Mouse (Mus musculus) forebrain, embryonic 10.5 days (tissue): ENCODE measurements around the gene Mapkapk3. TPM values are rescaled to one million over a fixed set of nuclear protein-coding genes. Genes with fewer than 3 reads are reported as not detected.

Source experiments
- DNase-seq: peaks from one replicate; pipeline ENCODE4 v3.0.0-alpha.2; 2017; ENCODE audit warnings: low spot score; ENCODE audit errors: extremely low spot score
- H3K27ac ChIP-seq: fragments of 300-500 bp; sonication (generic); 2 replicates; pipeline ENCODE4 v1.5.1; 2016; ENCODE audit warnings: mild to moderate bottlenecking
- H3K27me3 ChIP-seq: fragments of 300-500 bp; sonication (generic); 2 replicates; pipeline ENCODE4 v1.6.1; 2016; ENCODE audit warnings: mild to moderate bottlenecking; ENCODE audit not compliant: poor library complexity, severe bottlenecking
- H3K36me3 ChIP-seq: fragments of 300-500 bp; sonication (generic); replicated peaks from 2 replicates; pipeline ENCODE4 v1.6.1; 2016; ENCODE audit warnings: mild to moderate bottlenecking, moderate library complexity
- H3K4me1 ChIP-seq: fragments of 300-500 bp; sonication (generic); 2 replicates; pipeline ENCODE4 v1.6.1; 2016
- H3K4me3 ChIP-seq: fragments of 300-500 bp; sonication (generic); 2 replicates; pipeline ENCODE4 v1.5.1; 2016; ENCODE audit warnings: mild to moderate bottlenecking, moderate library complexity
- H3K9me3 ChIP-seq: fragments of 300-500 bp; sonication (generic); 2 replicates; pipeline ENCODE4 v1.6.1; 2016; ENCODE audit warnings: mild to moderate bottlenecking, moderate library complexity
- WGBS: fragments of 180-500 bp; shearing (Covaris S2); methylation state at CpG from one replicate; pipeline ENCODE4 v1.1.7; 2016; 5-methylcytosine and 5-hydroxymethylcytosine counted together
- polyA plus RNA-seq: library from polyadenylated mRNA; unstranded; fragments of >200 nt; fragmentation: Nextera tagmentation; extraction: Ambion mirVana; gene quantifications from 2 replicates; pipeline ENCODE4 v1.2.1, GENCODE M21; 2016

The Mapkapk3 gene
- polyA plus RNA-seq, 1 experiment from 2014 or later, result 5.9 TPM

DNA sequence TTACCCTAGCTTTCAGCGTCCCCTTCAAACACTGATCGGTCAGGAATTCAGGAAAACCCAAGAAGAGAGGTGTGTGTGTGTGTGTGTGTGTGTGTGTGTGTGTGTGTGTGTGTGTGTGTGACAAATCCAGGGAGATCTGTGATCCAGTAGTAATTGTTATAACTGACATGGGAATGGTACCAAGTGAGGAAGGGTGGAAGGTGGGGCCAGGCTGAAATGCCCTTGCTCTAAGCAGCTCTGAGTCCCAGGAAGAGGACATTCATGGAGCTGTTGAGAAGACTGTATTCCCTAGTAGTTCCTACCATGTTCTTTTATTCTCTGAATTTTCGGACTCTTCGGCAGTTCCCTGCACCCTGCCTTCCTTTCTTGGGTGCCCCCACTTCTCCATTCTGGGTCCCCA is 8.0 kb upstream of the Mapkapk3 start:
- Histone ChIP-seq H3K27ac (0 out of 2 replicates have a peak overlapping the region, but pooled peaks have one; percentile 86), H3K36me3 (peaks cover 16% of the 10 kb centered on the region), H3K4me3 (peak overlapping the region; percentile 73), H3K4me1 (peaks cover 32% of the 10 kb centered on the region), H3K9me3 (no peaks in the 10 kb centered on the region), H3K27me3 (peaks cover 31% of the 10 kb centered on the region)
- 89% methylated on average over 4 of the region's 4 CpGs for WGBS
- no peak for DNase-seq

DNA sequence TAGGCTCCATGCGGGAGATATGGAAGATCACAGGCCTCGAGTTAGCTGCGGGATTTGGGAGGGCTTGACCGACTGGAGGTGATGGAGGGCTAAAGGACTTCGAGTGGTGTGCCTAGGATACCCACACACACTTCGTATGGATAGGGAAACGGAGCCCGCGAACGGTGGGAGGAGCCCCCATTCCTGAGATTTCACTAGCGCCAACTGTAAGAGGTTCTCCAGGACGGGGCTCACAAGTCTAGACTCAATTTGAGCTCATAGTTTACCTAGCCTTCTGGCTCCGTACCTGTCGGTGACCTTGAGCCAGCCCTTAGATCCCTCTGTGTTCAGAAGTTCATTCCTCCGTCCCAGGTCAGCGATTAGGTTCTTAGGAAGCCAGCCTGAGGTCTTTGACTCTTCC is 7.4 kb upstream of the Mapkapk3 start:
- H3K27me3 ChIP-seq, result peaks cover 35% of the 10 kb centered on the region
- DNase-seq, result no peak
- peaks cover 32% of the 10 kb centered on the region for H3K4me1 ChIP-seq
- H3K4me3 ChIP-seq, result peak overlapping the region; percentile 73
- H3K27ac ChIP-seq, result peak overlapping the region; percentile 86
- H3K9me3 ChIP-seq, result no peaks in the 10 kb centered on the region
- WGBS, result 19% methylated on average over 16 of the region's 16 CpGs
- H3K36me3 ChIP-seq, result peaks cover 16% of the 10 kb centered on the region

DNA sequence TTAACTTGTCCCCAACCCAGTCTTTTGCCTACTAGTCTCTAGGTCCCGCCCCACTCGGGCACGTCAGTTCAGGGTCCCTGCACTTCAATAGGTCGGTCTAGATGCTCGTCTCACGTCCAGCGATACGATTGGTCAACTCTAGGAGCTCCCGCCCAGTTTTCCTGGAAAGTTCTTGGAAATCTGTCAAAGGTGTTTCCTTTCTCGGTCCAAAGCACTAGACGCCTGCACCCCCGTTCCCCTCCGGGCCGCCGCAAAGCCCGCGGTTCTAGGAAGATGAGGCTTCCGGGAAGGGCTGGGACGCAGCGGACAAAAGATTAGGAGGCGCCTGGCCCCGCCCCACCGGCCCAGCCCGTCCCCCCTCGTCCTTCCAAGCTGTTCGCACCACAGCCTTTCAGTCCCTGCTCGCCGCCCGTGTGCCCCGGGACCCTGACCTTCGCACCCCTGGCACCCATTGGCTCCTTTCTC is 6.9 kb upstream of the Mapkapk3 start:
- Histone ChIP-seq H3K4me3 (peak overlapping the region; percentile 73), H3K4me1 (peaks cover 32% of the 10 kb centered on the region), H3K27ac (peak overlapping the region; percentile 86), H3K27me3 (peaks cover 35% of the 10 kb centered on the region), H3K36me3 (peaks cover 12% of the 10 kb centered on the region), H3K9me3 (no peaks in the 10 kb centered on the region)
- under 1% methylated on average over 30 of the region's 31 CpGs for whole genome bisulfite sequencing
- DNase-seq, result peak; percentile 88

DNA sequence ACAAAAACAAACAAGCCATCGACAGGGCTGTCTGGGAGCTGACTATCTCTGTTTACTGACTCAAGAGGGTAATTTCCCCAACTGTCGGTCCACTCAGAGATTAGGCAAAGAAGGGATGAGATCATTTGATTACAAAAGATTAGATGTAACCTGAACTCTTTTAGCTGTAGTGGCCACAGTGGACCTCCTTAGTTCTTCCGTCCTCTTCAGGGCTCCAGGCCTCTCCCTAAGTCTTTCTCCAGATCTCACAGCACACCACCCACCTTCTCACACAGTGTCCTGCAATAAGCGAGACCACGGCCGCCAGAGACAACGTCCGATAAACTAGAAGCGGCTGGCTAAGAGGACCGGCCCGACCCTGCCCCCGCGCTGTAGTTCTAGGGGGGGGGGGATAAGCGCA is 6.4 kb upstream of the Mapkapk3 start:
- Histone ChIP-seq H3K4me1 (peaks cover 32% of the 10 kb centered on the region), H3K36me3 (peaks cover 7% of the 10 kb centered on the region), H3K27ac (peak overlapping the region; percentile 86), H3K9me3 (no peaks in the 10 kb centered on the region), H3K4me3 (peak overlapping the region; percentile 73), H3K27me3 (peaks cover 35% of the 10 kb centered on the region)
- DNase-seq, result no peak
- 7% methylated on average over 14 of the region's 14 CpGs for WGBS

DNA sequence AAGGTAGTCTGAATTCAATTTTAAA is 6.2 kb upstream of the Mapkapk3 start, which contains the start of gene Cish:
Gene Cish (plus strand): TSS at position 11 of the 25 bp plus-strand sequence.
- Histone ChIP-seq H3K9me3 (no peaks in the 10 kb centered on the region), H3K36me3 (peaks cover 5% of the 10 kb centered on the region), H3K4me1 (peaks cover 32% of the 10 kb centered on the region), H3K27me3 (peaks cover 35% of the 10 kb centered on the region), H3K4me3 (peak within 1 kb of the TSS; percentile 73), H3K27ac (peak within 1 kb of the TSS; percentile 86)
- DNase-seq, result no peak

DNA sequence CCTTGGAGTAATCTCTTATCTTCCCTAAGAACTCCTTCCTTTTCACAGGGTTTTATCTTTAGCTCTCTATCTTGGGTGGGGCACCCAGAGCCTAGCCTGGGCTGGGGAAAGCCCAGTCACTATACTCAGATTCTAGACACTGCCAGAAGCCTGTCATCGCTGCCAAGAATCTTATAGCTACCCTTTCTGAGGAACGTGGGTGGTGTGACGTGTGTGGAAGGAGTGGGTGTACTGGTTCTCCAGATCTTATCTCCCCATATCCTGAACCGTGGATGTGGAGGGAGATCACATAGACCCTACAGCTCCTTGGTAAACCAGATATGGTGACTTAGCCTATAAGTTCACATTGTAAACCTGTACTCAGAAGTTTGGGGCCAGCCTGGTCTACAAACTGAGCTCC is 5.9 kb upstream of the Mapkapk3 start:
- DNase-seq, result no peak
- 79% methylated on average over 4 of the region's 4 CpGs for WGBS
- H3K4me1 ChIP-seq, result peaks cover 32% of the 10 kb centered on the region
- peaks cover 3% of the 10 kb centered on the region for H3K36me3 ChIP-seq
- peaks cover 35% of the 10 kb centered on the region for H3K27me3 ChIP-seq
- peak overlapping the region; percentile 73; the same call in 1 of the 2 replicates for H3K4me3 ChIP-seq
- no peaks in the 10 kb centered on the region for H3K9me3 ChIP-seq
- H3K27ac ChIP-seq, result no peak overlapping the region; the same call in 1 of the 2 replicates

DNA sequence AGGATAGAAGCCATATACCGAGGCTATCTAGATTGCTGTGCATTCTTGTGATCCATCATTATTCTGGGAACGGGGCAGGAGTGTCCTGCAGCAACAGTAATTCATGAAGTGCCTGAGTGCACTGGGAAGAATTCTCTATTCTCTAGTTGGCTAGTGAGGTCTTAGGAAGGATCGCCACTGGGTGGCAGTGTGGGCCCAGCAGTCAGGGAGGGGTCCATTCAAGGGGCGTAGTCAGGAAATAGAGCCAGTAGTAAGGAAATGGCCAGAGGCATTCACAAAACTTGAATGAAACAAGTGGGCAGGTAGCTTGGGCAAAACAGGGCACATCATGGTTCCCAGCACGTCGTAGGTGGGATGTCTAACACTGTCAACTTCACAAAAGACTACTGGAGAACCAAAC is 4.6 kb upstream of the Mapkapk3 start:
- 8% methylated on average over 6 of the region's 6 CpGs for WGBS
- DNase-seq, result peak; percentile 67
- no peak overlapping the region for H3K27ac ChIP-seq
- H3K27me3 ChIP-seq, result peaks cover 47% of the 10 kb centered on the region
- H3K9me3 ChIP-seq, result no peaks in the 10 kb centered on the region
- no peak overlapping the region for H3K4me3 ChIP-seq
- H3K4me1 ChIP-seq, result peaks cover 43% of the 10 kb centered on the region
- no peaks in the 10 kb centered on the region for H3K36me3 ChIP-seq

DNA sequence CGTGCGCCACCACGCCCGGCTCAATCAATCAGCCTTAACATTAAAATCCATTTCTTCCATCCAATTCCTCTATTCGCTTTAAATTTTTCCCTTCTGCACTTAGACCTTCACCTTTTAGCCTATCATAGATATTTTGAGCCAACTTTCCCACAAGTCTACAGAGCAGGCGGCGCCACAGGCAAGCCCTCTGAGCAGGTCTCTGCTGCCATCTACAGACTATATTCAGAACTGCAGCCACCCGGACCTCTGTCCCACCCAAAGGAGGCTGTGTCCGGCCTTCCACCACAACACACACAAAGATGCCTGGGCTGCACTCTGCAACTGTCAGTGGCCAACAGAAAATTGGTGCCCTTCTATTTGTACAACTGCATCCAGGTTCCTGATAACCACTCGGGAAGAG is 1.2 kb upstream of the Mapkapk3 start:
- no peak overlapping the region for H3K4me3 ChIP-seq
- H3K27me3 ChIP-seq, result peaks cover 48% of the 10 kb centered on the region
- no peaks in the 10 kb centered on the region for H3K9me3 ChIP-seq
- no peaks in the 10 kb centered on the region for H3K36me3 ChIP-seq
- peaks cover 28% of the 10 kb centered on the region for H3K4me1 ChIP-seq
- H3K27ac ChIP-seq, result no peak overlapping the region
- 29% methylated on average over 10 of the region's 10 CpGs for WGBS
- peak; percentile 83 for DNase-seq

DNA sequence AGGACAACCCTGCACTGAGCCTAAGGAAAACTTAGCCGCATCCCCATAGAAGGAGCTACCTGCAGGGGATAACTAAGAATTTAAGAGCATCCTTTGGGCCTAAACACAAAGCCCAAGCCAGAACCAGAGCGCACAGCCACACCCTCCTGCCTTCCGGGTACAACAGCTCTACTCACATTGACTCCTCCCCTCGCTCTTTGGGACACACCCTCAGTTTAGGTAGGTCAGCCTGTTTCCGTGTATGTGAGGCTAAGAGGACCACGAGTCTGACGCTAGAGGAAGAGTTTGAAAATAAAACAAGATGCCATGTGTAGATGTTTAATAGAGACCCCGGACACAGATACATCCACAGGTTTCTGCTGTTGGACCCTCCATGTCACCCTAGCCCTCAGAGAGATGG is 966 bp downstream of the Mapkapk3 start:
- Histone ChIP-seq H3K4me3 (peak overlapping the region; percentile 63), H3K4me1 (peaks cover 32% of the 10 kb centered on the region), H3K9me3 (no peaks in the 10 kb centered on the region), H3K36me3 (no peaks in the 10 kb centered on the region), H3K27ac (peak overlapping the region; percentile 73; the same call in 1 of the 2 replicates), H3K27me3 (peaks cover 33% of the 10 kb centered on the region)
- DNase-seq, result no peak
- whole genome bisulfite sequencing, result 25% methylated on average over 8 of the region's 8 CpGs

DNA sequence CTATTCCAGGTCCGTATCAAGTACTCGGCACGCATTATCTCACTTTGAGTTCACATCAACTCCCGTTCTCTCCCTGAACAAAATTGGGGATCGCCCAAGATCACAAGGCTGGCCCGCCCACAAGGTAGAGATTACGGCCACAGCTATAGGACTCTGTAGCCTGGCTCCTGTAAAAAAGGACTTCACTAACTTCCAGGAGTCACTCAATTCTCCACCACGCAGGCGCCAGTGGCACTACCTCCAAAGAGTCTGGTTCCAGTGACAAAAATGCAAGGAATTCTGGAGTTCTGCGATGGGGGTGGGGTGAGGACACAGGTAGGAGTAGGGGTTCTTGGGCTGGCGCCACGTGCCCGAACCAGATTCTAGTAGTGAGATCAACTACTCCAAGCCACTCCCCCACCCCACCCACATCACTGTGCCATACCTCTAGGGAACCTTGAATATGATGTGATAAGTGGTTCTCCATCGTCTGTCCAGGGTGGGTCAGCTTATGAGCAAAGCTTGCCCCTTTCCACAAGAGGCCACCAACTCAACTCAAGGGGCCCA is 1.5 kb downstream of the Mapkapk3 start:
- Histone ChIP-seq H3K36me3 (no peaks in the 10 kb centered on the region), H3K27ac (no peak overlapping the region), H3K9me3 (no peaks in the 10 kb centered on the region), H3K4me1 (peaks cover 32% of the 10 kb centered on the region), H3K27me3 (peaks cover 33% of the 10 kb centered on the region), H3K4me3 (no peak overlapping the region)
- WGBS, result 91% methylated on average over 14 of the region's 14 CpGs
- no peak for DNase-seq

DNA sequence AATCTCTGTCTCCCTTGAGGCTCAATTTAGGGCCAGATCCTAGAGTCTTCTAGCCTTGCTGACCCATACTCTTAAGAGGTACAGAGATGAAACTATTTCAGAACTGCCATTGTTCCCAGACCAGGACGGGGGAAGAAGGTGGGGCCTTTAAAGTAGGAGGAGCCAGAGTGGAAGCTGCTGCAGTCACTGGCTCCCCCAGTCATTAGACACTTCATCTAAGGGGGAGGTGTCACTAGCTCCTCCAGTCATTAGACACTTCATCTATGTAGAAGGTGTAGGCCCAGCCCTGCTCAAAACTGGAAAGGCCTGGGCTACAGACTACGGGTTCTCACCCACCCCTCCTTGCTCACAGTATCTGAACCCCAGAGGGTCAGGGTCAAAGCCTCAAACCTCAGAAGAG is 2.4 kb downstream of the Mapkapk3 start:
- no peak for DNase-seq
- H3K9me3 ChIP-seq, result no peaks in the 10 kb centered on the region
- H3K4me1 ChIP-seq, result peaks cover 32% of the 10 kb centered on the region
- H3K27me3 ChIP-seq, result peaks cover 30% of the 10 kb centered on the region
- H3K36me3 ChIP-seq, result no peaks in the 10 kb centered on the region
- 82% methylated on average over 2 of the region's 2 CpGs for WGBS
- no peak overlapping the region for H3K27ac ChIP-seq
- no peak overlapping the region for H3K4me3 ChIP-seq

DNA sequence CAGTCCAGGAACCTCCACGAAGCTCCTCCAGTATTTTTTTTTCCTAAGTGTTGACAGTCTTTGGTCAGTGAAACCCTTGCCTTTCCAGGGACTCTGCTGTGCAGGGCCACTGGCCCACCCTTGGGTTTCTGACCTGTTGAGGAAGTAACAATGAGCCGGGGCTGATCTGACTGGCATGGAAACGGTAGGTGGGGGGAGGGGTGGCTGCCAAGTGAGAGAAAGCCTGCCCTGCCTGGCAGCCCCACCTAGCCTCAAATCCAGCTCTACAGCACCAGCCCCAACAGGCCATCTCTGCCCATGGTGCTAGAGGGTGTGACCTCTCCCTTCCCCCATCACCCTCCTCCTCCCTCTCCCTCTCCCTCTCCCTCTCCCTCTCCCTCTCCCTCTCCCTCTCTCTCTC is 4.7 kb downstream of the Mapkapk3 start:
- H3K9me3 ChIP-seq, result no peaks in the 10 kb centered on the region
- H3K4me3 ChIP-seq, result no peak overlapping the region
- WGBS, result 30% methylated on average over 3 of the region's 3 CpGs
- DNase-seq, result no peak
- peaks cover 31% of the 10 kb centered on the region for H3K27me3 ChIP-seq
- H3K27ac ChIP-seq, result no peak overlapping the region
- no peaks in the 10 kb centered on the region for H3K36me3 ChIP-seq
- H3K4me1 ChIP-seq, result peaks cover 37% of the 10 kb centered on the region

DNA sequence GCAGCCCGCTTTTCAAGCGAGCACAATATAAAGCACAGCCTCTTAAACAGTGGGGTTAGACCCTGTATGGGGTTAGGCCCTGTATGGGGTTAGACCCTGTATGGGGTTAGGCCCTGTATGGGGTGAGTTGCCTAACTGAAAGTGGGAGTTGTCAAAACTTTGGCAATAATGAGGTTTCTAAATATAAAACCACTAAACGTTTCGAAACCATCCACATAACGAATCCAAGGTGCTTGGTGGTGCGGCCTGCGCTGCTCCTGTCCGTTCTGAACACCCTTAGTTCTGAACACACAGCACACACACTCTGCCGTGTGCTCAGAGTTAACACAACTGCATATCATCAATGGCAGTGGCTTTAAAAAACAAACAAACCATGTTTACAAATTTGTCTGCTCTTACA is 6.7 kb downstream of the Mapkapk3 start:
- Histone ChIP-seq H3K27me3 (peaks cover 26% of the 10 kb centered on the region), H3K4me1 (peaks cover 40% of the 10 kb centered on the region), H3K4me3 (no peak overlapping the region), H3K9me3 (no peaks in the 10 kb centered on the region), H3K36me3 (no peaks in the 10 kb centered on the region), H3K27ac (no peak overlapping the region)
- DNase-seq, result no peak
- WGBS, result 90% methylated on average over 9 of the region's 9 CpGs

DNA sequence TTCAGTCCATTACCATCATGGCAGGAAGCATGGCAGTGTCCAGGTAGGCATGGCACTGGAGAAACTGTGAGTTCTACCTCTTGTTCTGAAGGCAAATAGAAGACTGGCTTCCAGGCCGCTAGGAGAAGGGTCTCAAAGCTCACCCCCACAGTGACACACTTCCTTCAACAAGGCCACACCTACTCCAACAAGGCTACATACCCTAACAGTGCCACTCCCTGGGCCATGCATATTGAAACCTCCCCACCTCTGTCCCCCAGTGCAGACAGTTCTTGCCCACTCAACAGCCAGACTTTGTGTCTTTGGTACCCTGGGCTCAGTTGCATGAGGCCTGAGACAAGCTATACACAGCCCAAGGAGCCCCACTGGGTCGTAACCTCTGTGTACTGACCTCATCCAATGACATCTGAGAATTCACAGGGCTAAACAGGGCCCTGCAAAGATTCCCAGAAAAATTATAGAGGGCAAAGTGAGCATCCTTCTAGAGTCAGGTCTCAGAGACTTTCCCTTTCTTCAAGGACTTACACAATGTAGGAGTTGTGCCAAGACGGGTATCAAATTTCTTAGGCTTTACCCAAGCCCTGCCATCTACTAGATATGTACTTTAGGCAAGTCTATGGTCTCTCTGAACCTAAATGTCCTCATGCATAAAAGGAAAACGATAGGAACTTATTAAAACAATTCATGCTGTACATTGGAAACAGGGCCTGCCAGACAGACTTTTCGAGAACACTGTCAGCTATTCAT is 8.3 kb downstream of the Mapkapk3 start:
- no peak for DNase-seq
- Histone ChIP-seq H3K9me3 (no peaks in the 10 kb centered on the region), H3K4me3 (no peak overlapping the region), H3K27me3 (peaks cover 22% of the 10 kb centered on the region), H3K4me1 (peaks cover 38% of the 10 kb centered on the region), H3K36me3 (no peaks in the 10 kb centered on the region), H3K27ac (no peak overlapping the region)
- 89% methylated on average over 5 of the region's 5 CpGs for WGBS
